9 mouse cellular contexts compared by ENCODE assay signal in the genomic region with DNA sequence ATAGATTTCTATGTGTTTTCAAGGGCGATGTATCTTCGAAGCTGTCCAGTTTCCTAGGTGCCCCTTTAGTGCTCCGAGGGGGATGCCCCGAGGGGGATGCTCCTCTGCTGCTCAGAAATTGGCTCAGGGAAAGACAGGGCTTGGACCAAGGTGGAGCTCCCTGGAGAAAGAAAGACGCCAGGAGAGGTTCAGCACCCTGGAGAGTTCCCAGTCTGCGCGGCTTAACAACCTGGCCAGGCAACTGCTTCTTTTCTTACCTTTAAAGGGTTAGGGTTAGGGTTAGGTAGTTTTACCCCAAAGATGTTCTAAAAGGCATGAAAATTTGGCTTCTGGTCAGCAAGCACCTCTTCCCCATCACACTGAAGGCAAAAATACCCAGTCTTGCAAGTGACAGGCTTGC. TPM values are rescaled to one million over a fixed set of nuclear protein-coding genes. Genes with fewer than 3 reads are reported as not detected.
A peak's percentile ranks its signal among the peaks of the same experiment; 100 is the strongest.
DNase-seq lines count a peak whose midpoint lies in the region; ATAC-seq lines count a peak whose summit lies in the region.
"Had no signal": no experiment of that assay in that cellular context is flagged by ENCODE, and none has a peak within 500 bp of the region (broad histone marks: within the 10 kb centered on the region; RNA-seq: fewer than 3 reads in every experiment).

No protein-coding gene starts in this region.

- no peaks in the 10 kb centered on the region for H3K36me3 ChIP-seq in hindbrain, embryonic 11.5 days (ENCODE audit: control insufficient read depth, insufficient read depth, low read length)
- H3K36me3 ChIP-seq in hindbrain, embryonic 16.5 days (ENCODE audit: control insufficient read depth, insufficient read depth, low read length): no peaks in the 10 kb centered on the region
- H3K36me3 ChIP-seq: limb, embryonic 15.5 days had no signal

- H3K27ac ChIP-seq in hindbrain, embryonic 11.5 days (ENCODE audit: low read depth, low read length): no peak overlapping the region
- H3K27ac ChIP-seq in hindbrain, embryonic 16.5 days (ENCODE audit: low read depth, low read length): no peak overlapping the region
- H3K27ac ChIP-seq: limb, embryonic 15.5 days had no signal

- no peaks in the 10 kb centered on the region for H3K4me1 ChIP-seq in hindbrain, embryonic 11.5 days (replicated peaks; ENCODE audit: control insufficient read depth, insufficient read depth, low read length)
- peaks cover under 1% of the 10 kb centered on the region; the same call in 1 of the 2 replicates for H3K4me1 ChIP-seq in hindbrain, embryonic 16.5 days (ENCODE audit: control insufficient read depth, insufficient read depth, low read depth, low read length)
- H3K4me1 ChIP-seq: limb, embryonic 15.5 days had no signal

- H3K9me3 ChIP-seq in hindbrain, embryonic 11.5 days (ENCODE audit: control insufficient read depth, low read length): no peaks in the 10 kb centered on the region
- no peaks in the 10 kb centered on the region for H3K9me3 ChIP-seq in hindbrain, embryonic 16.5 days (ENCODE audit: control insufficient read depth, low read length)
- H3K9me3 ChIP-seq: limb, embryonic 15.5 days had no signal

- H3K27me3 ChIP-seq in hindbrain, embryonic 11.5 days (ENCODE audit: control insufficient read depth, insufficient read depth, low read length): no peaks in the 10 kb centered on the region
- H3K27me3 ChIP-seq in hindbrain, embryonic 16.5 days (replicated peaks; ENCODE audit: control insufficient read depth, insufficient read depth, low read length): peaks cover 12% of the 10 kb centered on the region

- no peak for ATAC-seq in hindbrain, embryonic 11.5 days (ENCODE audit: low FRiP score)
- no peak for ATAC-seq in hindbrain, embryonic 16.5 days
- no peak for ATAC-seq in megakaryocyte, adult 5-6 weeks (ENCODE audit: poor library complexity, severe bottlenecking)

- H3K4me2 ChIP-seq in hindbrain, embryonic 11.5 days (replicated peaks; ENCODE audit: low read depth, low read length): no peak overlapping the region
- no peak overlapping the region for H3K4me2 ChIP-seq in hindbrain, embryonic 16.5 days (ENCODE audit: low read length)
- H3K4me2 ChIP-seq: limb, embryonic 15.5 days had no signal

- H3K9ac ChIP-seq in hindbrain, embryonic 11.5 days (ENCODE audit: low read depth, low read length): no peak overlapping the region
- H3K9ac ChIP-seq in hindbrain, embryonic 16.5 days (ENCODE audit: low read depth, low read length): no peak overlapping the region
- H3K9ac ChIP-seq: limb, embryonic 15.5 days had no signal

- 17% methylated on average over 7 of the region's 7 CpGs for WGBS in hindbrain, embryonic 11.5 days
- 32% methylated on average over 7 of the region's 7 CpGs for WGBS in hindbrain, embryonic 16.5 days
- 25% methylated on average over 7 of the region's 7 CpGs for WGBS in large intestine, adult 2 months

- no peak overlapping the region for H3K4me3 ChIP-seq in hindbrain, embryonic 11.5 days (ENCODE audit: low read depth, low read length)
- H3K4me3 ChIP-seq in hindbrain, embryonic 16.5 days (ENCODE audit: low read length): no peak overlapping the region
- H3K4me3 ChIP-seq: limb, embryonic 15.5 days had no signal

- DNase-seq in hindbrain, embryonic 11.5 days (ENCODE audit: low spot score): peak; percentile 63
- DNase-seq in A20 (ENCODE audit: low read depth, low spot score): peak; percentile 11
- DNase-seq in adrenal gland, postnatal 10 days: peak; percentile 66
- peak; percentile 4 for DNase-seq in large intestine, adult 2 months (ENCODE audit: low read depth, low spot score)
- no peak for DNase-seq in layer of hippocampus, adult 9-10 months (ENCODE audit: low spot score)
- no peak for DNase-seq in cerebellum, postnatal 10 days

RNA-seq across cellular contexts. Expression of gene Slc6a11, which starts 43.9 kb away (rescaled TPM):
- polyA plus RNA-seq in hindbrain, embryonic 11.5 days (2014; fragmentation: Nextera tagmentation; extraction: Ambion mirVana): 0.73 and 0.91 TPM in 2 replicates
- 109 and 136 TPM in 2 replicates for polyA plus RNA-seq in hindbrain, embryonic 16.5 days (2015; fragmentation: Nextera tagmentation; extraction: Ambion mirVana)
- under 1 TPM; 0.30 TPM for total RNA-seq in adrenal gland, postnatal 10 days (2021)
- polyA plus RNA-seq in large intestine, adult 2 months (2012; rRNA removed): 0.29 and 0.37 TPM in 2 replicates
- total RNA-seq in megakaryocyte, adult 5-6 weeks (2015): not detected in 2 replicates
- not detected in 2 replicates for total RNA-seq in megakaryocyte, adult 5-6 weeks (2017)

RNA-seq across cellular contexts. Expression of gene Atp2b2, which starts 44.7 kb away (rescaled TPM):
- polyA plus RNA-seq in hindbrain, embryonic 11.5 days (2014; fragmentation: Nextera tagmentation; extraction: Ambion mirVana): 4.2 and 5.2 TPM in 2 replicates
- 36.5 and 42.3 TPM in 2 replicates for polyA plus RNA-seq in hindbrain, embryonic 16.5 days (2015; fragmentation: Nextera tagmentation; extraction: Ambion mirVana)
- 1 to 10 TPM; 3.9 to 5.8 TPM for total RNA-seq in adrenal gland, postnatal 10 days (2021)
- polyA plus RNA-seq in large intestine, adult 2 months (2012; rRNA removed): 0.22 and 0.32 TPM in 2 replicates
- not detected in 2 replicates for total RNA-seq in megakaryocyte, adult 5-6 weeks (2015)
- not detected in 2 replicates for total RNA-seq in megakaryocyte, adult 5-6 weeks (2017)

Comparison
In these comparisons a context has a peak if more than half of its experiments do, and no peak if none do; other contexts are left out.
1. RNA of gene Slc6a11, which starts 43.9 kb away (polyA plus RNA-seq): 109 to 136 TPM in hindbrain, embryonic 16.5 days; 0.73 to 0.91 TPM in hindbrain, embryonic 11.5 days and 0.29 to 0.37 TPM in large intestine, adult 2 months; every median in the first group is over 10 times any median in the second.
2. DNase-seq: peak in hindbrain, embryonic 11.5 days (single experiment), A20 (single experiment), adrenal gland, postnatal 10 days (single experiment) and large intestine, adult 2 months (single experiment); none in layer of hippocampus, adult 9-10 months (single experiment) and cerebellum, postnatal 10 days (0 of 2).